Mouse (Mus musculus): ENCODE measurements around the gene Fgf18. TPM values are rescaled to one million over a fixed set of nuclear protein-coding genes. Genes with fewer than 3 reads are reported as not detected.
A peak's percentile ranks its signal among the peaks of the same experiment; 100 is the strongest.

The Fgf18 gene
- total RNA-seq, 4 experiments from 2014 or later = 3.2 to 4.4 (median 3.5) TPM

- no peak for DNase-seq (ENCODE audit: low spot score in 2 of 2)
These were observed 28.1 kb downstream of the Fgf18 start for GRCm38 (mm10) chr11:33119116-33119515.

GRCm38 (mm10) chr11:33118480-33118879 lies 28.7 kb downstream of the Fgf18 start:
- no peak for DNase-seq (ENCODE audit: low spot score in 2 of 2)

- DNase-seq (ENCODE audit: low spot score in 2 of 2) = no peak
These were observed 31.4 kb downstream of the Fgf18 start for GRCm38 (mm10) chr11:33115796-33116195.

- DNase-seq (ENCODE audit: low spot score in 2 of 2) = no peak
These were observed 34.8 kb downstream of the Fgf18 start for GRCm38 (mm10) chr11:33112407-33112806.

GRCm38 (mm10) chr11:33110111-33110510 lies 37.1 kb downstream of the Fgf18 start:
- no peak for DNase-seq (ENCODE audit: low spot score in 2 of 2)

- DNase-seq (ENCODE audit: low spot score in 2 of 2) = no peak
These were observed 39.7 kb downstream of the Fgf18 start for GRCm38 (mm10) chr11:33107540-33107939.

GRCm38 (mm10) chr11:33104911-33105316 lies 42.3 kb downstream of the Fgf18 start:
- peak in 1 of 2 experiments; percentile 25 for DNase-seq (ENCODE audit: low spot score in 2 of 2)

GRCm38 (mm10) chr11:33103291-33103943 lies 43.8 kb downstream of the Fgf18 start:
- DNase-seq (ENCODE audit: low spot score in 2 of 2) = no peak

- DNase-seq (ENCODE audit: low spot score in 2 of 2) = no peak
These were observed 47.1 kb downstream of the Fgf18 start for GRCm38 (mm10) chr11:33100027-33100507.

- no peak for DNase-seq (ENCODE audit: low spot score in 2 of 2)
These were observed 47.8 kb downstream of the Fgf18 start for GRCm38 (mm10) chr11:33099425-33099824.

GRCm38 (mm10) chr11:33098446-33098845 lies 48.8 kb downstream of the Fgf18 start:
- DNase-seq (ENCODE audit: low spot score in 2 of 2) = no peak

- DNase-seq (ENCODE audit: low spot score in 2 of 2) = peak in 1 of 2 experiments; percentile 42
These were observed 49.3 kb downstream of the Fgf18 start for GRCm38 (mm10) chr11:33097855-33098254.

- DNase-seq (ENCODE audit: low spot score in 2 of 2) = no peak
These were observed 57.3 kb downstream of the Fgf18 start for GRCm38 (mm10) chr11:33089856-33090255.

GRCm38 (mm10) chr11:33088181-33088580 lies 59.0 kb downstream of the Fgf18 start:
- no peak for DNase-seq (ENCODE audit: low spot score in 2 of 2)

- DNase-seq (ENCODE audit: low spot score in 2 of 2) = no peak
These were observed 61.2 kb downstream of the Fgf18 start for GRCm38 (mm10) chr11:33086046-33086445.

- no peak for DNase-seq (ENCODE audit: low spot score in 2 of 2)
These were observed 61.7 kb downstream of the Fgf18 start for GRCm38 (mm10) chr11:33085514-33085913.

GRCm38 (mm10) chr11:33085054-33085453 lies 62.1 kb downstream of the Fgf18 start:
- no peak for DNase-seq (ENCODE audit: low spot score in 2 of 2)

- DNase-seq (ENCODE audit: low spot score in 2 of 2) = no peak
These were observed 63.2 kb downstream of the Fgf18 start for GRCm38 (mm10) chr11:33084041-33084440.

- no peak for DNase-seq (ENCODE audit: low spot score in 2 of 2)
These were observed 66.0 kb downstream of the Fgf18 start for GRCm38 (mm10) chr11:33081175-33081574.

- DNase-seq (ENCODE audit: low spot score in 2 of 2) = no peak
These were observed 67.0 kb downstream of the Fgf18 start for GRCm38 (mm10) chr11:33080046-33080808.

- no peak for DNase-seq (ENCODE audit: low spot score in 2 of 2)
These were observed 67.8 kb downstream of the Fgf18 start for GRCm38 (mm10) chr11:33079424-33079823.

- no peak for DNase-seq (ENCODE audit: low spot score in 2 of 2)
These were observed 69.2 kb downstream of the Fgf18 start for GRCm38 (mm10) chr11:33078036-33078435.

- DNase-seq (ENCODE audit: low spot score in 2 of 2) = peak; percentile 15 to 31
These were observed 71.9 kb downstream of the Fgf18 start for GRCm38 (mm10) chr11:33075293-33075692.
